Mouse (Mus musculus): ENCODE results near the gene Tmem189. TPM values are rescaled to one million over a fixed set of nuclear protein-coding genes. Genes with fewer than 3 reads are reported as not detected.
A peak's percentile ranks its signal among the peaks of the same experiment; 100 is the strongest.

Tmem189 gene
- polyA plus RNA-seq, 1 experiment from 2014 or later = 40.1 TPM

DNA sequence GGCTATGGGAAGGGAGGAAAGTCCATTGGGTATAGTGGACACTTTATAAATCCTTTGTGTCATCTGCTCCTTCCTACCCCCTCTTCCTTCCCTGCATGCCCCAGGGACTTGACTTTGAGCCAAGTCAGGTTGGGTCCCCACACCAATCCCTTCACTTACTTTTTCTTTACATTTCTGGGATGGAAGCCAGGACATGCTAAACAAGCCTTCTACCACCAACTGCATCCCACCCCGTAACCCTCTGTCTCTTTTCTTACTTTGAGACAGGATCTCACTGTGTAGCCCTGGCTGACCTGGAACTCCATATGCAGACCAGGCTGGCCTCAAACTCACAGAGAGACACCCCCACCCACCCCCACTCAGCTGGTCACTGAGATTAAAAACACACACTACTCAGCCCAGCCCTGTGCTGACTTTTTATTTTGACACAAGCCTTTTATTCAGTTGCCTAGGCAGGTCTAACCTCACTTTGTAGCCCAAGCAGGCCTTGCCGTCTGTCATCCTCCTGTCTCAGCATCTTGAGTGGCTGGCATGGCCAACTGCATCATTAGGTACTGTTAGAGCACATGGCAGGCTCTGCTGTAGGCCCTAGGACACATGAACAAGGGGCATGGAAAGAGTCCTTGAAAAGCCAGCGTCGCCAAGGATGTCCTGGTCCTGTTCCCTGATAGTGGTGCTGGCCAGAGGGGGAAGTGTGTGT lies 95.9 kb downstream of the Tmem189 start:
- ATAC-seq (ENCODE audit: low FRiP score, low read depth) = no peak
- Histone ChIP-seq H3K36me3 (no peaks in the 10 kb centered on the region), H3K27me3 (no peaks in the 10 kb centered on the region), H3K4me3 (no peak overlapping the region), H3K4me1 (peaks cover 75% of the 10 kb centered on the region), H3K9me3 (no peaks in the 10 kb centered on the region), H3K4me2 (replicated peaks) (no peak overlapping the region), H3K27ac (peak overlapping the region; percentile 95), H3K9ac (no peak overlapping the region)
- WGBS = 64% methylated on average over 4 of the region's 4 CpGs

Small RNA genes lying within 50 kb of the gene (microRNA-seq; reads per million reads assigned to microRNA genes)
- not detected for gene Gm22355

Other genes starting within 250 kb of the Tmem189 start
- gene Rnf114, start 197.2 kb downstream of the Tmem189 start, polyA plus RNA-seq (2015; fragmentation: Nextera tagmentation; extraction: Ambion mirVana) = 90.8 and 93.6 TPM in 2 replicates
- gene Spata2, start 196.9 kb downstream of the Tmem189 start, polyA plus RNA-seq (2015; fragmentation: Nextera tagmentation; extraction: Ambion mirVana) = 13.4 and 14.5 TPM in 2 replicates
- gene Snai1, start 151.6 kb downstream of the Tmem189 start, polyA plus RNA-seq (2015; fragmentation: Nextera tagmentation; extraction: Ambion mirVana) = 72.6 and 76.0 TPM in 2 replicates
- gene Ube2v1, start 57.7 kb downstream of the Tmem189 start, polyA plus RNA-seq (2015; fragmentation: Nextera tagmentation; extraction: Ambion mirVana) = 268 and 284 TPM in 2 replicates
- gene Gm20431, start 28.3 kb downstream of the Tmem189 start, polyA plus RNA-seq (2015; fragmentation: Nextera tagmentation; extraction: Ambion mirVana) = 6.2 and 11.2 TPM in 2 replicates
- gene Cebpb, start 907 bp downstream of the Tmem189 start, polyA plus RNA-seq (2015; fragmentation: Nextera tagmentation; extraction: Ambion mirVana) = 2.3 and 3.4 TPM in 2 replicates
- gene Ptpn1, start 242.2 kb upstream of the Tmem189 start, polyA plus RNA-seq (2015; fragmentation: Nextera tagmentation; extraction: Ambion mirVana) = 54.0 and 54.9 TPM in 2 replicates